Comparison of ENCODE assay signal across 11 mouse cellular contexts in genomic region chr9:58299356-58299799, GRCm38 (mm10). TPM values are rescaled to one million over a fixed set of nuclear protein-coding genes. Genes with fewer than 3 reads are reported as not detected.
DNase-seq lines count a peak whose midpoint lies in the region; ATAC-seq lines count a peak whose summit lies in the region.
"Had no signal": no experiment of that assay in that cellular context is flagged by ENCODE, and none has a peak within 500 bp of the region (broad histone marks: within the 10 kb centered on the region; RNA-seq: fewer than 3 reads in every experiment).

No protein-coding gene starts in this region.

- no peaks in the 10 kb centered on the region for H3K36me3 ChIP-seq in lung, embryonic 15.5 days
- H3K36me3 ChIP-seq in embryonic facial prominence, embryonic 13.5 days, result peaks cover 6% of the 10 kb centered on the region; the same call in 1 of the 2 replicates
- no peaks in the 10 kb centered on the region for H3K36me3 ChIP-seq in stomach, embryonic 14.5 days (ENCODE audit: control insufficient read depth, insufficient read depth, low read length)
- H3K36me3 ChIP-seq: neural tube, embryonic 12.5 days had no signal

- no peak overlapping the region for H3K4me3 ChIP-seq in lung, embryonic 15.5 days
- H3K4me3 ChIP-seq in embryonic facial prominence, embryonic 13.5 days, result no peak overlapping the region
- no peak overlapping the region for H3K4me3 ChIP-seq in stomach, embryonic 14.5 days (ENCODE audit: low read depth, low read length)
- H3K4me3 ChIP-seq: neural tube, embryonic 12.5 days had no signal

- intact Hi-C loops in heart, postnatal 10 days (cut with DNase I), result no loop called here

- WGBS in lung, embryonic 15.5 days, result 33% methylated on average over 2 of the region's 2 CpGs
- WGBS in embryonic facial prominence, embryonic 13.5 days, result 25% methylated on average over 2 of the region's 2 CpGs
- 34% methylated on average over 2 of the region's 2 CpGs for WGBS in stomach, embryonic 14.5 days

- peak; percentile 56 for ATAC-seq in lung, embryonic 15.5 days (ENCODE audit: borderline replicate concordance, extremely low read depth, low FRiP score, low TSS enrichment)
- ATAC-seq in embryonic facial prominence, embryonic 13.5 days (ENCODE audit: insufficient number of reproducible peaks, insufficient read depth, low FRiP score, low TSS enrichment, low read depth), result peak; percentile 34; the same call in 1 of the 2 replicates
- ATAC-seq in stomach, embryonic 14.5 days (ENCODE audit: insufficient number of reproducible peaks, insufficient read depth, low FRiP score, low read depth), result no peak

- H3K9me3 ChIP-seq in lung, embryonic 15.5 days, result no peaks in the 10 kb centered on the region
- H3K9me3 ChIP-seq in embryonic facial prominence, embryonic 13.5 days, result no peaks in the 10 kb centered on the region
- no peaks in the 10 kb centered on the region for H3K9me3 ChIP-seq in stomach, embryonic 14.5 days (ENCODE audit: control insufficient read depth, low read depth, low read length)
- H3K9me3 ChIP-seq: neural tube, embryonic 12.5 days had no signal

- H3K9ac ChIP-seq in lung, embryonic 15.5 days, result no peak overlapping the region
- no peak overlapping the region for H3K9ac ChIP-seq in embryonic facial prominence, embryonic 13.5 days
- H3K9ac ChIP-seq in stomach, embryonic 14.5 days (replicated peaks; ENCODE audit: low read depth, low read length), result no peak overlapping the region
- H3K9ac ChIP-seq: neural tube, embryonic 12.5 days had no signal

- peaks cover 55% of the 10 kb centered on the region for H3K4me1 ChIP-seq in lung, embryonic 15.5 days
- H3K4me1 ChIP-seq in embryonic facial prominence, embryonic 13.5 days, result peaks cover 33% of the 10 kb centered on the region
- H3K4me1 ChIP-seq in stomach, embryonic 14.5 days (ENCODE audit: control insufficient read depth, insufficient read depth, low read length), result peaks cover 54% of the 10 kb centered on the region

- H3K27me3 ChIP-seq in lung, embryonic 15.5 days, result no peaks in the 10 kb centered on the region
- no peaks in the 10 kb centered on the region for H3K27me3 ChIP-seq in embryonic facial prominence, embryonic 13.5 days
- no peaks in the 10 kb centered on the region for H3K27me3 ChIP-seq in stomach, embryonic 14.5 days (ENCODE audit: control insufficient read depth, insufficient read depth, low read length)
- H3K27me3 ChIP-seq: neural tube, embryonic 12.5 days had no signal

- peak overlapping the region; percentile 76 for H3K27ac ChIP-seq in lung, embryonic 15.5 days
- no peak overlapping the region for H3K27ac ChIP-seq in embryonic facial prominence, embryonic 13.5 days
- H3K27ac ChIP-seq in stomach, embryonic 14.5 days (ENCODE audit: low read length), result peak overlapping the region; percentile 27; the same call in 1 of the 2 replicates
- H3K27ac ChIP-seq: neural tube, embryonic 12.5 days had no signal

- DNase-seq in lung, postnatal 14 days, result no peak
- peak; percentile 67 to 69 for DNase-seq in heart, postnatal 10 days
- DNase-seq in frontal cortex, postnatal 36 days (ENCODE audit: low spot score in 2 of 2), result no peak
- no peak for DNase-seq in thymus, postnatal 14 days
- DNase-seq in ovary, postnatal 10 days (ENCODE audit: low spot score), result no peak
- DNase-seq: kidney, adult 2 months; layer of hippocampus, adult 9-11 months had no signal

- no peak overlapping the region for H3K4me2 ChIP-seq in lung, embryonic 15.5 days
- no peak overlapping the region for H3K4me2 ChIP-seq in embryonic facial prominence, embryonic 13.5 days
- no peak overlapping the region for H3K4me2 ChIP-seq in stomach, embryonic 14.5 days (replicated peaks; ENCODE audit: low read depth, low read length)
- H3K4me2 ChIP-seq: neural tube, embryonic 12.5 days had no signal

RNA-seq across cellular contexts. Expression of gene Loxl1, which starts 13.6 kb away (rescaled TPM):
- polyA plus RNA-seq in lung, embryonic 15.5 days (2015; fragmentation: Nextera tagmentation; extraction: Ambion mirVana), result 48.4 and 49.4 TPM in 2 replicates
- 30.9 and 41.8 TPM in 2 replicates for polyA plus RNA-seq in embryonic facial prominence, embryonic 13.5 days (2015; fragmentation: Nextera tagmentation; extraction: Ambion mirVana)
- 10 to 100 TPM; 83.7 to 86.7 TPM for total RNA-seq in heart, postnatal 10 days (2021)
- polyA plus RNA-seq in stomach, embryonic 14.5 days (2014; fragmentation: Nextera tagmentation; extraction: Ambion mirVana), result 32.2 and 38.5 TPM in 2 replicates

RNA-seq across cellular contexts. Expression of gene Stoml1, which starts 46.4 kb away (rescaled TPM):
- 30.1 and 30.3 TPM in 2 replicates for polyA plus RNA-seq in lung, embryonic 15.5 days (2015; fragmentation: Nextera tagmentation; extraction: Ambion mirVana)
- 43.1 and 45.0 TPM in 2 replicates for polyA plus RNA-seq in embryonic facial prominence, embryonic 13.5 days (2015; fragmentation: Nextera tagmentation; extraction: Ambion mirVana)
- total RNA-seq in heart, postnatal 10 days (2021), result 10 to 100 TPM; 15.5 to 15.6 TPM
- polyA plus RNA-seq in stomach, embryonic 14.5 days (2014; fragmentation: Nextera tagmentation; extraction: Ambion mirVana), result 27.0 and 30.3 TPM in 2 replicates

RNA-seq across cellular contexts. Expression of gene Pml, which starts 49.8 kb away (rescaled TPM):
- polyA plus RNA-seq in lung, embryonic 15.5 days (2015; fragmentation: Nextera tagmentation; extraction: Ambion mirVana), result 19.6 and 20.2 TPM in 2 replicates
- polyA plus RNA-seq in embryonic facial prominence, embryonic 13.5 days (2015; fragmentation: Nextera tagmentation; extraction: Ambion mirVana), result 14.4 and 15.2 TPM in 2 replicates
- total RNA-seq in heart, postnatal 10 days (2021), result 10 to 100 TPM; 12.4 to 13.0 TPM
- 15.0 and 17.2 TPM in 2 replicates for polyA plus RNA-seq in stomach, embryonic 14.5 days (2014; fragmentation: Nextera tagmentation; extraction: Ambion mirVana)

Comparison
In these comparisons a context has a peak if more than half of its experiments do, and no peak if none do; other contexts are left out.
1. DNase-seq: peak in heart, postnatal 10 days (2 of 2); none in lung, postnatal 14 days (single experiment), frontal cortex, postnatal 36 days (0 of 2), thymus, postnatal 14 days (single experiment) and ovary, postnatal 10 days (single experiment).